Mouse (Mus musculus): ENCODE measurements at regions not wholly inside any gene's neighbourhood (a gene's known extent, or its start where the extent isn't known, plus 50 kb on each side); places are given as distances from the start of the nearest gene placed in this dataset.
"Not testable (repeated sequence)": the region's sequence is repeated elsewhere in the genome, so short reads cannot be mapped to it uniquely, and the experiment has no call there.

DNA sequence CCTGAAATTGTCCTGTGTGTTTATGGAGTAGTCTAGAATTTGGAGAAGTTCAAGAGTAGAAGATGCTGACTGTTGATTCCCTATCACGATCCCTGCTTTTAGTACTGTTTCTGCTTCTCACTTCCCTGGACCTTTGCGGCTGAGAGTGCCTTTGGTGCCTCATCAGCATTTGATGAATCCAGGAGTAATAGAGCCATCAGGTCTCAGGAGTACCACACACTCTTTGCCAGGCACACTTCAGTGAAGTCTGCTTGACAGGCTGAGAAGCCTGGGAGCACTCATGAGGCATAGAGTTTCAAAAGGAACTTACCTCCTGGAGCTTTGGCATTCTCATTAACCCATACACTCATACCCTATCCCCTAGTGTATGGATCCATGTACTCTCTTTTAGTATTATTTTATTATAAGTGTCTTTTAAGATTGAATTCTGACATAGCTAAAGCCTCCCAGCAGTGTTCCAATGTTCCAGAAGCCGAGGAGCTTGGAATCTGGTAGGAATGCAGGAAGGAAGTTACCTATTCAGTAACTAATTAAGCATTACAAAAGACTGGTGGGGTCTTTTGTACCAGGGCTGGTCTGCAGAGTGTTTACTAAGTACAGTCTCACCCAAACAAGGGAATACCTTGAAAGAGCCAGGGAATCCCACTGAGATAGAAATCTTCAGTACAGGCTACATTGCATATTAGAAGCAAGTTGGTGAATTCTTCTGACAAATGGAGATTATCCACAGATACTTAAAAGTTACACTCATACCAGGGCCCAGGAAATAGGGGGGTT, 139.7 kb downstream of the Tex13c3 start:
- DNase-seq: not testable (repeated sequence)

- no peak for DNase-seq
These were observed 167.8 kb downstream of the Tex13c3 start for GRCm38 (mm10) chrX:19313286-19313685.

- DNase-seq: no peak
These were observed 169.1 kb downstream of the Tex13c3 start for GRCm38 (mm10) chrX:19311809-19312559.

DNA sequence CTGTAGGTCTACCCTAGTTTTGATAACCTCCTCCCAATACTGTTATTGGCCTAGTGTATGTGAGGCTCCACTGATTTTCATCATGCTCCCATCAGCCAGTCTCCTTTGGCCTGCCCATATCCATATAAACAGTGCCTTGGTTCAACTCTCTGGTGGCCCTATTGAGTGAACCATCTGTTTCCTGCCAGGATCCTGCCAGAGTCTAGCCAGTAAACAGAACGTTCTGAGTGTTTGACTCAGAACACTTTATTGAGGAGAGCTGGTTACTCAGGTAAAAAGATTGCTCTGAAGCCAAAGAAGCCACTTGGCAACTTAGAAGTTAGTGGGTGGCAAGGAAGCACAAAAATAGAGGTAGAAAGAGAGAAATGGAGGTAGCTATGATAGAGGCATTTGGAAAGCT, 169.7 kb downstream of the Tex13c3 start:
- DNase-seq: no peak

GRCm38 (mm10) chrX:19288171-19288570, 192.9 kb downstream of the Tex13c3 start:
- DNase-seq: peak in 1 of 2 experiments; percentile 4

DNA sequence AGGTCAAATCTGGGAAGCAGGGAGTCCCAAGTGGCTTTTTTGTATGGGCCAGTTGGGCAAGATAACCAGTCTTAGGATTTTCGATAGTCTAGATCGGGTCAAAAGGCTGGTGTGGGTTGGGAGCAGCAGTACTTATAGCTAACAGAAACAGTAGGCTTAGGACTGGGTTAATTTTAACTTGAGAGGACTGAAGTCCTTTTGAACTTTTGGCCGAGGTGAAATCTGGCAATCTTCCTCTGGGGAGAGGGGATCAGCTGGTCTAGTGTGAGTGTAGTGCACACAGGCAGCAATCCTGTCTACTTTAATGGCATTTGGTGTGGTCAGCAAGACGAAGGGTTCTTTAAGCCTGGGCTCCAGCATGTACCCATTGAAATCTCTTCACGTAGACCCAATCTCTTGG, 194.7 kb downstream of the Tex13c3 start:
- DNase-seq: peak; percentile 39 to 57

GRCm38 (mm10) chrX:19285773-19286172, 195.3 kb downstream of the Tex13c3 start:
- no peak for DNase-seq

- no peak for DNase-seq
These were observed 198.0 kb downstream of the Tex13c3 start for GRCm38 (mm10) chrX:19283078-19283477.

GRCm38 (mm10) chrX:19264237-19264636, 216.9 kb downstream of the Tex13c3 start:
- DNase-seq: no peak

DNA sequence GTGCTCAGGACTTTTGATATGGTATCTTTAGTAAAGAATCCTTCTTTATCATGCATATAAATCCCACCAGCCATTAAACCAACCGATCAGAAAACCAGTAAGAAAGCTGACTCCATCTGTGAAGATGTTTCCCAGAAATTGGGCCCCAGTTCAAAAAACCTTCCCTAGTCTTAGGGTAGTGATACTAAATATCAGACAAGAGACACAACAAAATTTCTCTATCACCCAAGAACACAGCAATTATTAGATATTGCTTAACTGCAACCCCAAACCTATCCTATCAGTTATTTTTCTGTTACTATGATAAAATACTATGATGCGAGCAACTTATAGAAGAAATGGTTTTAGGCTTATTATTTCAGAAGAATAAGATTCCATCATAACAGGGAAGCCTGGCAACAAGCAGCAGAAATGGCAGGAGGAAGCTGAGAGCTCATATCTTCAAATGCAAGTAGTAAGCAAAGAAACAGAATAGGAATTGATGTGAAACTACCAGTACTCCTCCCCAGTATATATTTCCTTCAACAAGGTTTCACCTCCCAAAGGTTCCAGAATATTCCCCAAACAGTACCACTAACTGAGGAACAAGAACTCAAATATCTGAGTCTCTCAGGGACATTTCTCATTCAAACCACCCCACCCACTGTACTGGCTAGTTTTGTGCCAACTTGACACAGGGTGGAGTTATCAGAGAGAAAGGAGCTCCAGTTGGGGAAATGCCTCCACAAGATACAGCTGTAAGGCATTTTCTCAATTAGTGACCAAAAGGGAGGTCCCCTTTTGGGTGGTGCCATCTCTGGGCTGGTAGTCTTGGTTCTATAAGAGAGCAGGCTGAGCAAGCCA, 234.1 kb downstream of the Tex13c3 start:
- DNase-seq: no peak

- peak; percentile 66 to 79 for DNase-seq
These were observed 243.3 kb downstream of the Tex13c3 start for GRCm38 (mm10) chrX:19237738-19238261.

DNA sequence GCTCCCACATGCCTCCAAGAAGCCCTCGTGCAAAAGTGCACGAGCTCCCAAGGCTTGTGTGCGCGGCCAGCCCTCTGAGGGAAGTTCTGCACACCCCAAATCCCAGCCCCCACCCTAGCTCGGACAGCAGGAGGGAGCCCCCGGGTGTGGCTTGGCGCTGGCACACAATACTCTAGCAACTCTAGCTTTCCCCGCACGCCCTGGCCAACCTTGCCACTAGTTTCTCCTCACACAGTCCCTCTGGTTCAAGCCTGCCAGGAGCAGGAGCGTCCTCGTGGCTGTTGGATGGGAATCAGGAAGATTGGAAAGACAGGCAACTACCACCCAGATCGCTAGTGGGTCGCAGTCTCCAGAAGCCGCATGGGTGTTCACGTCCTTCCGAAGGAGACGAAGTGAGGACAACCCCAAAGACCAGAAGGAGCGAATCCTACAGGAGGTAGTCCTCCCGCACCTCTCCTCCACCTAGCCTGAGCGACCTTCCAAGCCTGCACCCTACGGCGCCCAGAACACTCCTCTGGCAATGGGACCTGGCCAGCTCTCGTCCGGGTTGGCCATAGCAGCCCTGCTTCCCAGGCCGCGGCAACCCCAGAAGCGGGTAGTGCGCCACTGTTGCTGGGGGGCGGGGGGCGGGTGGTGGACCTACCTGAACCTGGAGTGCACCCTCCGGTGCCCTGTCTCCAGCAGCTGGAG, 243.9 kb downstream of the Tex13c3 start:
- DNase-seq: peak; percentile 13 to 52

GRCm38 (mm10) chrX:19235449-19235848, 245.7 kb downstream of the Tex13c3 start:
- no peak for DNase-seq

DNA sequence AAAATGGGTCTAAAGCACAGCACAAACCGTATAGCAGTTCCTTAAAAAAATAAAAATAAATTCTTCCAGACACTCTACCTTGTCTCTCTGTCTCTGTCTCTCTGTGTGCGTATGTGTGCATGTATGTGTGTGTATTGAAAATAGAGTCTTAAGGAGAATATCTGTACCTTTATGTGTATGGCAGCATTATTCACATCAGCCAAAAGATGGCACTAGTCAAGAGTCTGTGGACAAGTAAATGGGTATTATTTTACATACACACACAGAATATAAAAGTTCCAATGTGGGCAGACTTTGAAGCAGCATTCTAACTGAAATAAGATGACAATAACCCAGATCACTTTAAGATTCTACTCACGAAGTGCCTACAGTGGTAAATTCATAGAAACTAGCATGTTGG, 249.3 kb downstream of the Tex13c3 start:
- no peak for DNase-seq

DNA sequence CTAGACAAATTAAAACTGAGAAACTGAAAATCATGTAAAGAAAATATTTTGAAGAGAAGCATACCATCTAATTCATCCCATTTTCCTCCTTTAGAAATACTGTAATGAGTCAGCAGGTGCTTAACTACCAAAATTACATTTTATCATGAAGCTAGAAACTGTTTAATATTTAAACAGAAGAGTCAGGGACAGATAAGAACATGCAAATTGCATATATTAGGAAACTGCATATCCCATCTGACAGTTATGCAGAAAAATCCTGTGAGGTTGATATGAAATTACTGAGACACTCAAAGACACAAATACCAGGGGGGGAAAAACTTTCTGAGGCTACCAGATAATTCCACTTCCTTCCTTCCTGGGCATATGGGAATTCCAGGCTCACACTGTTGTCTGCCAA, 257.8 kb downstream of the Tex13c3 start:
- no peak for DNase-seq

DNA sequence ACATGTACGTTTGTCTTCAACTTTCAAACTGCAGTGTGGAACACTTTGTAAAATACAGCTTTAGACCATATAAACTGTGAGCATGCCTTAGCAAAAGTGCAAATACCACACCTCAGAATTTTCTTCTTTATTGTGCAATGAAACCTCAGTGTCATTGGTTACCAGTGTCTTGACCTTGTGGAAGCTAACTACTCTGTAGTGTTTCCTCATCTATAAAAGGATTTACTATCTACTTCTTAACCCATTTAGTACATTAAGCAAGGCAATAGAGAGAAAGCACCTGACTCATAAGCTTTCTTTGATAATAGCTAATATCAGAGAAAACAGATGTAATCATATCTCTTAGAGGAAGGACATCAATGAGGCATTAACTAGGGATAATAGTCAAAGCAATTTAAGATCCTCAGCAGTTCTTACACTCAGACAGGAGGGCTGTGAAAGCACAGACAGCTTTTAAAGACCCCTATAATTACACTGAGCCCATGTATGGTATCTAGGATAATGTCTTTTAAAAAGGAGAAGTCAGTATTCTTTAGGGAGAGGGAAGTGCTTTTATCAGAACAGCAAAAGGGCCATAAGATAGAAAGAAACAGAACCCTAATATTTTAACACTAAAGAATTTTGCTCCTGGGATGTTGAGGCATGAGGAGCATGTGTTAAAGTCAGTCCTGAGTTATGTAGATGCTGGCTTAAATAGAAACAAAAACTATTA, 260.2 kb downstream of the Tex13c3 start:
- no peak for DNase-seq

DNA sequence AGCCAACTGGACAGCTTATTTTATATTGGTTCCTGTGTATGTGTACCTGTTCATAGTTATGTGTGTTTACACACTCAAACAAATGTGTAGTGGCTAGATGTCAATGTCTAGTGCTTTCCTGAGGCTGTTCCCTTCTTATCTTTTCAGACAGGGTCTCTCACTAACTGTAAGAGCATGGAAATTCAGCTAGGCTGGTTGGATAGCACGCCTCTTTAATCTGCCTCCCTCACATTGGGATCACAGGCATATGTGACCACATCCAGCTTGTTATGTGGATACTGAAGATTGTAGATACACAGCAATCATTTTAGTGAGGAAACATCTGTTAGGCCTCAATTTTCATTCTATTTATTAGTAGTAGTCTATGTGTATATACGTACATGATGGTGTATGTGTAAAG, 261.4 kb downstream of the Tex13c3 start:
- no peak for DNase-seq

DNA sequence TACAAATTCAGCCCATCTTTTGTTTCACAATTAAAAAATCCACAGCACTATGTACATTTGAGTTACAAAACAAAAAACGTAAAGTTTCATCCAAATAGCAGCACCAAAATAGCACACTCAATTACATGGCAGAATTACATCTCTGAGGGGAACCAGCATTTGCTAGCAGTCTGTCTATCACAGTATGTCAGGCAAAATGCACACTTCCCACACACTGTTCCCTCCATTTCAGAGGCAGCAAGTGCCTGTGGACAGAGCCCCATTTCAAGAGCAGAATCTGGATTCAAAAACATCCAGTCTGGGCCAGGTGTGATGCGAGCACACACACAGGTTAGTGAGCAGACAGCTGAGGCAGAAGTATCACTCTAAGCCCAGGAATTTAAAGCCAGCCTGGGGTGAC, 261.8 kb downstream of the Tex13c3 start:
- no peak for DNase-seq

DNA sequence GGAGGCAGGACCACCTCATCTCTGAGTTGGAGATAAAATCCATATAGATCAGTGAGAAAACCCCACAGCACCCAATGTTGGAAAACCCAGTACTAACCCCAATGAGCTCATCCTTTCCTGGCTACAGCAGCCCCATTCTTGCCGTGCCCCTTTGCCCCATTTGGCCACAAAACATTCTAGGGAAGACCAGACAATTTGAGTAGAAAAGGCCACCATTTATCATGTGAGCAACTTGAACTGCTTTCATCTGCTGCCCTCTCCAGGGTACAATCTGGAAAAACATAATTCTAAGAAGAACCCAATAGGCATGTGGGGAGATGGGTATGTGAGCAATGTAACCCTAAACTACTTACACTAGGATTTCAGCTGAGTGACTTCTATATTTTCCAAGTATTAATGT, 274.7 kb downstream of the Tex13c3 start:
- DNase-seq: no peak

GRCm38 (mm10) chrX:19202542-19202941, 278.6 kb downstream of the Tex13c3 start:
- DNase-seq: no peak

GRCm38 (mm10) chrX:19201383-19201782, 279.7 kb downstream of the Tex13c3 start:
- DNase-seq: no peak

- no peak for DNase-seq
These were observed 281.6 kb downstream of the Tex13c3 start for GRCm38 (mm10) chrX:19199531-19199930.

Data from kidney, postnatal 25 days (tissue).